Mouse (Mus musculus): ENCODE data around the gene Hras.

GRCm38 (mm10) chr7:141169300-141169699 is 24.5 kb downstream of the Hras start:
- no peak for TF ChIP-seq GATA1 (IDR thresholded peaks at IDR 0.05; ENCODE audit: borderline replicate concordance, low read length)
- TF ChIP-seq FLI1 (IDR thresholded peaks at IDR 0.05; ENCODE audit: low read length): no peak
